Mouse (Mus musculus): ENCODE measurements at regions not wholly inside any gene's neighbourhood (a gene's known extent, or its start where the extent isn't known, plus 50 kb on each side); places are given as distances from the start of the nearest gene placed in this dataset.

DNA sequence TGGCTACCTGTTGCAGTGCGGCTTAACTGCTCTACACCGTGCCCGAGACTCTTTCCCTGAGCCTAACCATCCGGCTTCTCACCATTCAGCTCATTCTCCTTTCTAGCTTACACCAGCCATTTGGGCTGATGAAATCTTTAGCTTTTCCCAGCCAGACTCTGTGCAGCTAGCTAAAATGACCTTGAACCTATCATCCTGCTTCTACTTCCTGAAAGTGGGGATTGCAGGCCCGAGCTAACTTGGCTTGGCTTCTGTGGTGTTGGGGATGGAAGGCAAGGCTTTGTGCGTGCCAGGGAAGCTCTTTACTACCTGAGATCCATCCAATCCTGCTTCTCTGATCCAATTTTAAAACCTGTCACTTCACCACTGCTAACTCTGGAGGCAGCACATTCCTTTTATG, 128.3 kb downstream of the Kcnrg start:
- in situ Hi-C loops (cut with MboI; ENCODE audit: low sequenced_read_pairs in 2 of 2, unreplicated experiment in 2 of 2) = no loop called here
- Histone ChIP-seq H3K36me3 (ENCODE audit: control insufficient read depth, insufficient read depth, low read length, poor library complexity, severe bottlenecking) (peaks cover 1% of the 10 kb centered on the region; the same call in 1 of the 2 replicates), H3K4me1 (ENCODE audit: control insufficient read depth in 2 of 2, insufficient read depth in 2 of 2, low read length in 2 of 2, poor library complexity in 1 of 2) (peaks cover 2 to 7% of the 10 kb centered on the region in 2 experiments; a peak in 2 of 4 replicates), H3K9ac (ENCODE audit: insufficient read depth, low read depth, low read length, poor library complexity, severe bottlenecking) (no peak overlapping the region), H3K27ac (ENCODE audit: insufficient read depth, low read depth, low read length, poor library complexity, severe bottlenecking) (no peak overlapping the region), H3K4me3 (ENCODE audit: insufficient read depth in 1 of 2, low read depth in 1 of 2, low read length in 2 of 2, poor library complexity in 1 of 2, severe bottlenecking in 1 of 2) (no peak overlapping the region), H3K9me3 (ENCODE audit: control insufficient read depth, insufficient read depth, low read depth, low read length) (no peaks in the 10 kb centered on the region; the same call in 1 of the 2 replicates)
- TF ChIP-seq CHD2 (IDR thresholded peaks at IDR 0.05; ENCODE audit: low read depth, low read length) (no peak), ZNF384 (IDR thresholded peaks at IDR 0.05; ENCODE audit: low read depth, low read length) (no peak), HCFC1 (IDR thresholded peaks at IDR 0.05; ENCODE audit: borderline replicate concordance, insufficient read depth, low read length) (no peak), ZC3H11A (IDR thresholded peaks at IDR 0.05; ENCODE audit: borderline replicate concordance, low read depth, low read length) (no peak), MAFK (IDR thresholded peaks at IDR 0.05; ENCODE audit: insufficient read depth, low read depth, low read length) (no peak)
- DNase-seq (ENCODE audit: low read depth, low spot score) = no peak

DNA sequence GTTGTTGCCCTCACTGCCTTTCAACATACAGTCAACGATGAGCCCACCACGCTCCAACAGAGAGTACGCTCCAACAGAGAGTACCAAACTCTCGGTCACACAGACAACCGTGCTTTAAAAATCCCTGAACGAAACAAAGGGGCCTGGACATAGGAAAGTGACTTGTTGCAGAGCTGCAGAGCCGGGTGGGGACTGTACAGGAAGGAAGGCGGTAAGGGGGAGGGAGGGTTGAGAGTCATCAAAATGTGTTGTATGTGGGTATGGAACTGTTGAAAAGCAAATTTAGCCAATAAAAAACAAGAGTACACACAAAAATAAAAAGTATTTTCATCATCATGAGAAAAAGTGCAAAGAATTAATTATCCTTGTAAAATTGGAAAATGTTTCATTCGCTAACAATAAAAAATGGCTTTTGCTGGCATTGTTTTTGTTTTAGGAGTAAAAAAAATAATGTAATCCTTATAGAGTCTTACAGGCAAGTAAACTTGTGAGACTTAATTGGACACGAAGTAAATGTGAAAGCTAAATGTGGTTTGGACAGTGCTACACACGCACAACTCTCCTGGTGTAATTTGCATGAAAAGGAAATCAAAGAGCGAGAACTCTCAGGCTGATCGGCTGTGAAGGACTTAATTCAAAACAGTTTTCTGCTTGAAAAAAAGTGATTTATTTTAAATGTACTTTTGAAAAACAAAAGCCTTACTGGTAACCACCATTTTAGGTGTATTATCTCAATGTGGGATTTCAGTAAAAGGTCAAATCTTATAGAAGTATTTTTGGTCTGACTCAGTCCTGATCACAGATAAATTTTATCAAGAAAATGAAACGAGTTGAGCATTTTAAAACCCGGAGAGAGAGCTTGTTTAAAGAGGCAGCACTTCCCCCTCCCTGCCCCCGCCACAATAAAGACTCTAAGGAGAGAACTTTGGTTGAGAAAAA, 129.4 kb downstream of the Kcnrg start:
- TF ChIP-seq CHD2 (IDR thresholded peaks at IDR 0.05; ENCODE audit: low read depth, low read length) (no peak), ZNF384 (IDR thresholded peaks at IDR 0.05; ENCODE audit: low read depth, low read length) (no peak), ZC3H11A (IDR thresholded peaks at IDR 0.05; ENCODE audit: borderline replicate concordance, low read depth, low read length) (no peak), MAFK (IDR thresholded peaks at IDR 0.05; ENCODE audit: insufficient read depth, low read depth, low read length) (no peak), HCFC1 (IDR thresholded peaks at IDR 0.05; ENCODE audit: borderline replicate concordance, insufficient read depth, low read length) (no peak)
- peaks cover 2 to 7% of the 10 kb centered on the region in 2 experiments; a peak in 2 of 4 replicates for H3K4me1 ChIP-seq (ENCODE audit: control insufficient read depth in 2 of 2, insufficient read depth in 2 of 2, low read length in 2 of 2, poor library complexity in 1 of 2)
- H3K9me3 ChIP-seq (ENCODE audit: control insufficient read depth, insufficient read depth, low read depth, low read length) = no peaks in the 10 kb centered on the region; the same call in 1 of the 2 replicates
- in situ Hi-C loops (cut with MboI; ENCODE audit: low sequenced_read_pairs in 2 of 2, unreplicated experiment in 2 of 2) = no loop called here
- no peak overlapping the region for H3K9ac ChIP-seq (ENCODE audit: insufficient read depth, low read depth, low read length, poor library complexity, severe bottlenecking)
- no peak overlapping the region for H3K27ac ChIP-seq (ENCODE audit: insufficient read depth, low read depth, low read length, poor library complexity, severe bottlenecking)
- peaks cover 1% of the 10 kb centered on the region; the same call in 1 of the 2 replicates for H3K36me3 ChIP-seq (ENCODE audit: control insufficient read depth, insufficient read depth, low read length, poor library complexity, severe bottlenecking)
- H3K4me3 ChIP-seq (ENCODE audit: insufficient read depth in 1 of 2, low read depth in 1 of 2, low read length in 2 of 2, poor library complexity in 1 of 2, severe bottlenecking in 1 of 2) = no peak overlapping the region
- DNase-seq (ENCODE audit: low read depth, low spot score) = no peak

DNA sequence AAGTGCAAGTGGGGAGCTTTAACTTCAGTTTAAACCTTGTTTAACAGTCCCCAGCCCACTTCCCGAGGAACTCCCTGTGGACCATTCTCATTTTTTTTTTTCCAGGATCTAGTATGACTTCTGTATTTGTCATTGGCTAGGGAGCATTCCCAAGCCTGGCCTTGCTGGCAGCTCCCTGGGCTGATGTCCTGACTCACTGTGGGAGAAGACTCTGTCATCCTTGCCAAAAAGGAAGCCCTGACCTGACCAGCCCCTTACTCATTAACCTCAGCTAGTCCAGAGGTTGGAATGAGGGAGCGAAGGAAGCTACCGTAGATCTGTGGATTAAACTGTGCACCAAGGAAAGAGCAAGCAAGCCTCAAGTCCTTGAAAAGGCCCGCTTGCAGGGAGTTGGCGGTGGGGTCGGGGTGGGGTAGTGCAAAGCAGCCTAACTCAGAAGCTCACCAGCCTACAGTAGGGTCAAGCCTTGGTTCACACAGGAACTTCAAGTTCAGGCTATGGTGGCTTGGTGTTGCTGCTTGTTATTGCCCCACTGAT, 130.3 kb downstream of the Kcnrg start:
- H3K4me1 ChIP-seq (ENCODE audit: control insufficient read depth in 2 of 2, insufficient read depth in 2 of 2, low read length in 2 of 2, poor library complexity in 1 of 2) = peaks cover 2 to 7% of the 10 kb centered on the region in 2 experiments; a peak in 2 of 4 replicates
- H3K27ac ChIP-seq (ENCODE audit: insufficient read depth, low read depth, low read length, poor library complexity, severe bottlenecking) = no peak overlapping the region
- TF ChIP-seq HCFC1 (IDR thresholded peaks at IDR 0.05; ENCODE audit: borderline replicate concordance, insufficient read depth, low read length) (no peak), CHD2 (IDR thresholded peaks at IDR 0.05; ENCODE audit: low read depth, low read length) (no peak), ZC3H11A (IDR thresholded peaks at IDR 0.05; ENCODE audit: borderline replicate concordance, low read depth, low read length) (no peak), MAFK (IDR thresholded peaks at IDR 0.05; ENCODE audit: insufficient read depth, low read depth, low read length) (no peak), ZNF384 (IDR thresholded peaks at IDR 0.05; ENCODE audit: low read depth, low read length) (no peak)
- H3K4me3 ChIP-seq (ENCODE audit: insufficient read depth in 1 of 2, low read depth in 1 of 2, low read length in 2 of 2, poor library complexity in 1 of 2, severe bottlenecking in 1 of 2) = no peak overlapping the region
- DNase-seq (ENCODE audit: low read depth, low spot score) = no peak
- in situ Hi-C loops (cut with MboI; ENCODE audit: low sequenced_read_pairs in 2 of 2, unreplicated experiment in 2 of 2) = no loop called here
- peaks cover 1% of the 10 kb centered on the region; the same call in 1 of the 2 replicates for H3K36me3 ChIP-seq (ENCODE audit: control insufficient read depth, insufficient read depth, low read length, poor library complexity, severe bottlenecking)
- H3K9ac ChIP-seq (ENCODE audit: insufficient read depth, low read depth, low read length, poor library complexity, severe bottlenecking) = no peak overlapping the region
- no peaks in the 10 kb centered on the region; the same call in 1 of the 2 replicates for H3K9me3 ChIP-seq (ENCODE audit: control insufficient read depth, insufficient read depth, low read depth, low read length)

DNA sequence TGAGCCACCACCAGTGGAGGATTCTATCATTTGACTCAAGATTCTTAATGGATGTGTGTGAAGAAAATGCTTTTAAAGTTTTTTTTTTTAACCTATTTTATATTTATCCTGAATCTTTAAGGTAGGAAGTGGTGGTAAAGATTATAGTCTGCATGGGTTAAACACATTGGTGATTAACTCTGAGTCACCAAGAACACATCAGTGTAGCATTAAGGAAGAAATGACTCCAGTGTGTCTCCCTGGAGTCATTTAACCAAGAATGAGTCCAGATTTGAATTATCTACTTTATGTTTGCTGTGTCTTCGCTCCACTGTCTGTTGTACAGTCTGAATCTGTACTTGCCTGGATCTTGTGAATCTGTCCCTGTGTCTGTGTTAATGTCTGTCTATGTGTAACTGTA, 132.2 kb downstream of the Kcnrg start:
- no peak for DNase-seq (ENCODE audit: low read depth, low spot score)
- in situ Hi-C loops (cut with MboI; ENCODE audit: low sequenced_read_pairs in 2 of 2, unreplicated experiment in 2 of 2) = no loop called here
- Histone ChIP-seq H3K36me3 (ENCODE audit: control insufficient read depth, insufficient read depth, low read length, poor library complexity, severe bottlenecking) (peaks cover 1% of the 10 kb centered on the region; the same call in 1 of the 2 replicates), H3K4me3 (ENCODE audit: insufficient read depth in 1 of 2, low read depth in 1 of 2, low read length in 2 of 2, poor library complexity in 1 of 2, severe bottlenecking in 1 of 2) (no peak overlapping the region), H3K27ac (ENCODE audit: insufficient read depth, low read depth, low read length, poor library complexity, severe bottlenecking) (no peak overlapping the region), H3K9ac (ENCODE audit: insufficient read depth, low read depth, low read length, poor library complexity, severe bottlenecking) (no peak overlapping the region), H3K9me3 (ENCODE audit: control insufficient read depth, insufficient read depth, low read depth, low read length) (no peaks in the 10 kb centered on the region), H3K4me1 (ENCODE audit: control insufficient read depth in 2 of 2, insufficient read depth in 2 of 2, low read length in 2 of 2, poor library complexity in 1 of 2) (peaks cover 2 to 14% of the 10 kb centered on the region in 2 experiments; a peak in 2 of 4 replicates)
- TF ChIP-seq CHD2 (IDR thresholded peaks at IDR 0.05; ENCODE audit: low read depth, low read length) (no peak), HCFC1 (IDR thresholded peaks at IDR 0.05; ENCODE audit: borderline replicate concordance, insufficient read depth, low read length) (no peak), ZNF384 (IDR thresholded peaks at IDR 0.05; ENCODE audit: low read depth, low read length) (no peak), ZC3H11A (IDR thresholded peaks at IDR 0.05; ENCODE audit: borderline replicate concordance, low read depth, low read length) (no peak), MAFK (IDR thresholded peaks at IDR 0.05; ENCODE audit: insufficient read depth, low read depth, low read length) (no peak)

Measured in ES-E14 (cell line).